Mouse (Mus musculus): ENCODE measurements around the gene Fcamr.

- no peak for TF ChIP-seq POLR2A (IDR thresholded peaks at IDR 0.05; ENCODE audit: low read depth, low read length)
- TF ChIP-seq CTCF (IDR thresholded peaks at IDR 0.05; ENCODE audit: borderline replicate concordance, insufficient read depth, low read length), result no peak
Measured at GRCm38 (mm10) chr1:130849530-130850214, 49.0 kb downstream of the Fcamr start.
